Mouse (Mus musculus) testis, adult 2 months (tissue): Measurements from ENCODE around the gene Phactr4. TPM values are rescaled to one million over a fixed set of nuclear protein-coding genes. Genes with fewer than 3 reads are reported as not detected.

Source experiments
- H3K27ac ChIP-seq: fragments of 200-500 bp; 2 replicates; pipeline ENCODE4 v1.5.1; 2012; ENCODE audit warnings: low read depth, low read length; ENCODE audit not compliant: control insufficient read depth, insufficient read depth
- H3K27me3 ChIP-seq: fragments of 200-500 bp; 2 replicates; pipeline ENCODE4 v1.6.1; 2012; ENCODE audit warnings: mild to moderate bottlenecking, low read length, moderate library complexity; ENCODE audit not compliant: control insufficient read depth, insufficient read depth
- H3K36me3 ChIP-seq: fragments of 200-500 bp; 2 replicates; pipeline ENCODE4 v1.6.1; 2012; ENCODE audit warnings: mild to moderate bottlenecking, low read length; ENCODE audit not compliant: control insufficient read depth, insufficient read depth
- H3K4me1 ChIP-seq: fragments of 200-500 bp; 2 replicates; pipeline ENCODE4 v1.6.1; 2012; ENCODE audit warnings: low read length; ENCODE audit not compliant: control insufficient read depth, insufficient read depth
- H3K4me3 ChIP-seq: fragments of 200-500 bp; 2 replicates; pipeline ENCODE4 v1.5.1; 2012; ENCODE audit warnings: low read depth, mild to moderate bottlenecking, low read length, moderate library complexity, mixed read lengths; ENCODE audit not compliant: control insufficient read depth
- CTCF ChIP-seq: fragments of 200-500 bp; IDR thresholded peaks from 2 replicates; pipeline ENCODE4 v1.5.1; 2012; ENCODE audit warnings: low read depth, mild to moderate bottlenecking, inconsistent platforms, low read length, moderate library complexity; ENCODE audit not compliant: control insufficient read depth, insufficient read depth, insufficient replicate concordance
- POLR2A ChIP-seq: fragments of 200-500 bp; IDR thresholded peaks from 2 replicates; pipeline ENCODE4 v1.6.1; 2012; ENCODE audit warnings: low read depth, mild to moderate bottlenecking, inconsistent platforms, low read length, moderate library complexity; ENCODE audit not compliant: control insufficient read depth
- polyA plus RNA-seq: library from polyadenylated mRNA; depleted of rRNA; stranded (reverse); fragments of >200 nt; gene quantifications from 2 replicates; pipeline ENCODE4 v1.2.3, GENCODE M21; 2012

Phactr4 gene
- polyA plus RNA-seq, 1 experiment: 8.5 TPM

- Histone ChIP-seq H3K36me3 (no peaks in the 10 kb centered on the region), H3K4me3 (no peak overlapping the region), H3K4me1 (peaks cover 2% of the 10 kb centered on the region; the same call in 1 of the 2 replicates), H3K27me3 (no peaks in the 10 kb centered on the region), H3K27ac (peak overlapping the region; percentile 57; the same call in 1 of the 2 replicates)
- TF ChIP-seq POLR2A: no peak
- TF ChIP-seq CTCF: no peak; the same call in 1 of the 2 replicates
These were observed 10.8 kb downstream of the Phactr4 start for GRCm38 (mm10) chr4:132411322-132412094.

- H3K4me1 ChIP-seq: peaks cover 2% of the 10 kb centered on the region; the same call in 1 of the 2 replicates
- H3K36me3 ChIP-seq: no peaks in the 10 kb centered on the region
- H3K27me3 ChIP-seq: no peaks in the 10 kb centered on the region
- H3K27ac ChIP-seq: no peak overlapping the region
- no peak for TF ChIP-seq POLR2A
- TF ChIP-seq CTCF: no peak
- no peak overlapping the region for H3K4me3 ChIP-seq
These were observed 12.6 kb downstream of the Phactr4 start for GRCm38 (mm10) chr4:132409587-132410229.

- Histone ChIP-seq H3K4me3 (no peak overlapping the region), H3K36me3 (no peaks in the 10 kb centered on the region), H3K4me1 (peaks cover under 1% of the 10 kb centered on the region; the same call in 1 of the 2 replicates), H3K27ac (peak overlapping the region; percentile 5; the same call in 1 of the 2 replicates), H3K27me3 (no peaks in the 10 kb centered on the region)
- no peak for TF ChIP-seq POLR2A
- TF ChIP-seq CTCF: no peak
These were observed 15.7 kb downstream of the Phactr4 start for GRCm38 (mm10) chr4:132406393-132407189.

- TF ChIP-seq POLR2A: no peak
- H3K4me3 ChIP-seq: no peak overlapping the region
- no peaks in the 10 kb centered on the region for H3K27me3 ChIP-seq
- H3K27ac ChIP-seq: no peak overlapping the region
- H3K4me1 ChIP-seq: no peaks in the 10 kb centered on the region
- no peaks in the 10 kb centered on the region; the same call in 1 of the 2 replicates for H3K36me3 ChIP-seq
These were observed 17.7 kb downstream of the Phactr4 start for GRCm38 (mm10) chr4:132404588-132404987.

- no peaks in the 10 kb centered on the region for H3K4me1 ChIP-seq
- TF ChIP-seq POLR2A (no peak), CTCF (no peak)
- H3K27ac ChIP-seq: no peak overlapping the region
- no peak overlapping the region for H3K4me3 ChIP-seq
- no peaks in the 10 kb centered on the region; the same call in 1 of the 2 replicates for H3K36me3 ChIP-seq
- no peaks in the 10 kb centered on the region for H3K27me3 ChIP-seq
These were observed 19.1 kb downstream of the Phactr4 start for GRCm38 (mm10) chr4:132403063-132403660.

GRCm38 (mm10) chr4:132401016-132401415 lies 21.3 kb downstream of the Phactr4 start:
- no peak overlapping the region for H3K4me3 ChIP-seq
- no peak overlapping the region for H3K27ac ChIP-seq
- no peaks in the 10 kb centered on the region; the same call in 1 of the 2 replicates for H3K36me3 ChIP-seq

GRCm38 (mm10) chr4:132398863-132399262 lies 23.4 kb downstream of the Phactr4 start:
- Histone ChIP-seq H3K4me1 (no peaks in the 10 kb centered on the region; the same call in 1 of the 2 replicates), H3K27ac (no peak overlapping the region), H3K36me3 (no peaks in the 10 kb centered on the region; the same call in 1 of the 2 replicates), H3K4me3 (no peak overlapping the region), H3K27me3 (no peaks in the 10 kb centered on the region)
- TF ChIP-seq CTCF (no peak), POLR2A (no peak)

More at GRCm38 (mm10) chr4:132401016-132401415, 21.3 kb downstream of the Phactr4 start:
- no peak for TF ChIP-seq POLR2A
- no peak for TF ChIP-seq CTCF
- Histone ChIP-seq H3K4me1 (no peaks in the 10 kb centered on the region), H3K27me3 (no peaks in the 10 kb centered on the region)
